Mouse (Mus musculus) hindbrain, postnatal 0 days (tissue): ENCODE measurements around the gene Gm49510. TPM values are rescaled to one million over a fixed set of nuclear protein-coding genes. Genes with fewer than 3 reads are reported as not detected.

Experiments
- ATAC-seq: fragments of 200-750 bp; cut with Nextera tagmentation; 2 replicates; pipeline ENCODE4 v1.8.0; 2017; ENCODE audit warnings: mild to moderate bottlenecking, moderate TSS enrichment, moderate library complexity
- DNase-seq: peaks from one replicate; pipeline ENCODE4 v3.0.0-alpha.2; 2015; ENCODE audit warnings: low spot score
- H3K27ac ChIP-seq: fragments of 300-500 bp; sonication (generic); 2 replicates; pipeline ENCODE4 v1.5.1; 2014; ENCODE audit warnings: mild to moderate bottlenecking
- H3K27me3 ChIP-seq: fragments of 300-500 bp; sonication (generic); 2 replicates; pipeline ENCODE4 v1.6.1; 2014; ENCODE audit warnings: low read length, mixed read lengths; ENCODE audit not compliant: insufficient read depth
- H3K36me3 ChIP-seq: fragments of 300-500 bp; sonication (generic); 2 replicates; pipeline ENCODE4 v1.6.1; 2014; ENCODE audit warnings: low read length, mixed read lengths; ENCODE audit not compliant: insufficient read depth
- H3K4me1 ChIP-seq: fragments of 300-500 bp; sonication (generic); 2 replicates; pipeline ENCODE4 v1.6.1; 2014; ENCODE audit warnings: antibody characterized with exemption, low read length, mixed read lengths; ENCODE audit not compliant: insufficient read depth
- H3K4me2 ChIP-seq: fragments of 300-500 bp; sonication (generic); 2 replicates; pipeline ENCODE4 v1.6.1; 2014; ENCODE audit warnings: low read depth, mild to moderate bottlenecking, low read length, moderate library complexity, mixed read lengths
- H3K4me3 ChIP-seq: fragments of 300-500 bp; sonication (generic); 2 replicates; pipeline ENCODE4 v1.5.1; 2014; ENCODE audit warnings: low read length
- H3K9ac ChIP-seq: fragments of 300-500 bp; sonication (generic); replicated peaks from 2 replicates; pipeline ENCODE4 v1.6.1; 2014; ENCODE audit warnings: mild to moderate bottlenecking, low read length, moderate library complexity, mixed read lengths
- H3K9me3 ChIP-seq: fragments of 300-500 bp; sonication (generic); 2 replicates; pipeline ENCODE4 v1.6.1; 2016; ENCODE audit warnings: low read length, mixed read lengths
- CTCF ChIP-seq: IDR thresholded peaks from 2 replicates; pipeline ENCODE4 v1.5.1; 2016; ENCODE audit warnings: antibody characterized with exemption, control low read depth, low read depth
- WGBS: fragments of 180-500 bp; shearing (Covaris S2); extraction: QIAGEN DNeasy Blood & Tissue Kit; methylation state at CpG from one replicate; pipeline ENCODE4 v1.1.7; 2014; 5-methylcytosine and 5-hydroxymethylcytosine counted together
- polyA plus RNA-seq: library from polyadenylated mRNA; unstranded; fragments of >200 nt; fragmentation: Nextera tagmentation; extraction: Ambion mirVana; gene quantifications from 2 replicates; pipeline ENCODE4 v1.2.1, GENCODE M21; 2015
- total RNA-seq: library from RNA; depleted of rRNA; stranded (reverse); fragments of >200 nt; gene quantifications from 2 replicates; pipeline ENCODE4 v1.2.3, GENCODE M21; 2014

Gm49510 gene
- total and polyA plus RNA-seq, 2 experiments from 2014 or later, result not detected

- no peaks in the 10 kb centered on the region for H3K36me3 ChIP-seq
- no peaks in the 10 kb centered on the region for H3K4me1 ChIP-seq
- no peak overlapping the region for H3K27ac ChIP-seq
- no peak for ATAC-seq
- no peak overlapping the region for H3K4me2 ChIP-seq
- no peak overlapping the region for H3K9ac ChIP-seq
- 73% methylated on average over 4 of the region's 4 CpGs for WGBS
- no peak for DNase-seq
- no peaks in the 10 kb centered on the region for H3K27me3 ChIP-seq
- no peaks in the 10 kb centered on the region for H3K9me3 ChIP-seq
- H3K4me3 ChIP-seq, result no peak overlapping the region
- no peak for TF ChIP-seq CTCF
These were observed 40.2 kb upstream of the Gm49510 start for GRCm38 (mm10) chr15:78859311-78859710.

- H3K27me3 ChIP-seq, result no peaks in the 10 kb centered on the region
- 77% methylated on average over 6 of the region's 6 CpGs for WGBS
- no peak overlapping the region for H3K27ac ChIP-seq
- H3K4me2 ChIP-seq, result no peak overlapping the region
- TF ChIP-seq CTCF, result no peak
- no peak overlapping the region for H3K9ac ChIP-seq
- no peak for DNase-seq
- H3K4me3 ChIP-seq, result no peak overlapping the region
- no peak for ATAC-seq
- no peaks in the 10 kb centered on the region for H3K9me3 ChIP-seq
- H3K4me1 ChIP-seq, result no peaks in the 10 kb centered on the region
- H3K36me3 ChIP-seq, result no peaks in the 10 kb centered on the region
These were observed 39.8 kb upstream of the Gm49510 start for GRCm38 (mm10) chr15:78859714-78860113.

- Histone ChIP-seq H3K4me1 (no peaks in the 10 kb centered on the region), H3K27me3 (no peaks in the 10 kb centered on the region), H3K27ac (no peak overlapping the region), H3K4me3 (no peak overlapping the region), H3K9ac (no peak overlapping the region), H3K9me3 (no peaks in the 10 kb centered on the region), H3K4me2 (no peak overlapping the region), H3K36me3 (no peaks in the 10 kb centered on the region)
- ATAC-seq, result no peak
- 89% methylated on average over 5 of the region's 5 CpGs for WGBS
- TF ChIP-seq CTCF, result no peak
- no peak for DNase-seq
These were observed 37.2 kb upstream of the Gm49510 start for GRCm38 (mm10) chr15:78862280-78862679.

GRCm38 (mm10) chr15:78863154-78863553 is 36.3 kb upstream of the Gm49510 start:
- DNase-seq (no peak), ATAC-seq (no peak)
- WGBS, result 64% methylated on average over 2 of the region's 2 CpGs
- no peak overlapping the region for H3K9ac ChIP-seq
- no peaks in the 10 kb centered on the region for H3K9me3 ChIP-seq
- no peak overlapping the region for H3K27ac ChIP-seq
- H3K4me3 ChIP-seq, result no peak overlapping the region
- H3K4me1 ChIP-seq, result no peaks in the 10 kb centered on the region
- no peaks in the 10 kb centered on the region for H3K36me3 ChIP-seq
- H3K4me2 ChIP-seq, result no peak overlapping the region
- no peaks in the 10 kb centered on the region for H3K27me3 ChIP-seq
- no peak for TF ChIP-seq CTCF

GRCm38 (mm10) chr15:78863852-78864253 is 35.6 kb upstream of the Gm49510 start:
- Histone ChIP-seq H3K27me3 (no peaks in the 10 kb centered on the region), H3K4me3 (no peak overlapping the region), H3K9ac (no peak overlapping the region), H3K4me2 (no peak overlapping the region), H3K36me3 (no peaks in the 10 kb centered on the region), H3K27ac (no peak overlapping the region), H3K9me3 (no peaks in the 10 kb centered on the region), H3K4me1 (no peaks in the 10 kb centered on the region)
- ATAC-seq, result no peak
- no peak for DNase-seq
- 54% methylated on average over 12 of the region's 13 CpGs for WGBS
- TF ChIP-seq CTCF, result no peak

GRCm38 (mm10) chr15:78868398-78868797 is 31.1 kb upstream of the Gm49510 start:
- ATAC-seq (peak; percentile 89), DNase-seq (peak; percentile 73)
- WGBS, result 19% methylated on average over 9 of the region's 9 CpGs
- no peak overlapping the region for H3K4me3 ChIP-seq
- TF ChIP-seq CTCF, result no peak
- H3K4me2 ChIP-seq, result no peak overlapping the region
- no peaks in the 10 kb centered on the region for H3K36me3 ChIP-seq
- H3K9me3 ChIP-seq, result no peaks in the 10 kb centered on the region
- no peaks in the 10 kb centered on the region for H3K4me1 ChIP-seq
- H3K27me3 ChIP-seq, result no peaks in the 10 kb centered on the region
- peak overlapping the region; percentile 78 for H3K27ac ChIP-seq
- no peak overlapping the region for H3K9ac ChIP-seq

GRCm38 (mm10) chr15:78868826-78869233 is 30.6 kb upstream of the Gm49510 start:
- Histone ChIP-seq H3K9ac (no peak overlapping the region), H3K4me2 (no peak overlapping the region)
- 28% methylated on average over 7 of the region's 7 CpGs for WGBS

More at GRCm38 (mm10) chr15:78868826-78869233, 30.6 kb upstream of the Gm49510 start:
- ATAC-seq, result peak; percentile 70
- Histone ChIP-seq H3K4me1 (0 out of 2 replicates have a peak, but pooled peaks cover 3% of the 10 kb centered on the region), H3K36me3 (no peaks in the 10 kb centered on the region), H3K27me3 (no peaks in the 10 kb centered on the region), H3K27ac (peak overlapping the region; percentile 78), H3K4me3 (no peak overlapping the region), H3K9me3 (no peaks in the 10 kb centered on the region)
- no peak for TF ChIP-seq CTCF
- DNase-seq, result peak; percentile 43
